Mouse (Mus musculus) Patski (cell line): ENCODE measurements around the gene Cdk19. TPM values are rescaled to one million over a fixed set of nuclear protein-coding genes. Genes with fewer than 3 reads are reported as not detected.
A peak's percentile ranks its signal among the peaks of the same experiment; 100 is the strongest.

Source experiments
- ATAC-seq: fragments of 100-300 bp; one replicate; pipeline ENCODE4 v1.8.0; 2021
- CTCF ChIA-PET: fragments of 350-600 bp; sonication (Branson Sonifier 250); formaldehyde crosslinking; loops from one replicate; lab custom pipeline; 2022; ENCODE audit warnings: inconsistent platforms; lab: Charles Lee
- POLR2A ChIA-PET: fragments of 350-600 bp; sonication (Branson Sonifier 250); formaldehyde crosslinking; loops from one replicate; lab custom pipeline; 2022; ENCODE audit warnings: antibody characterized with exemption, inconsistent platforms; lab: Charles Lee
- DNase-seq: peaks from one replicate; pipeline ENCODE4 v3.0.0-alpha.2; 2011; ENCODE audit warnings: low read depth, low spot score
- H3K27me3 ChIP-seq: fragments of 371-371 bp; one replicate; pipeline ENCODE4 v1.5.1; 2021
- CTCF ChIP-seq: fragments of 100-300 bp; IDR thresholded peaks from one replicate; pipeline ENCODE4 v1.5.1; 2021
- in situ Hi-C: fragments of 300-500 bp; cut with MboI; formaldehyde crosslinking; loops from 3 replicates; pipeline ENCODE4 v1.11.1; 2018; ENCODE audit warnings: low pct_unique_long_range_greater_than_20kb, mixed read lengths
- polyA plus RNA-seq: library from polyadenylated mRNA; unstranded; gene quantifications from one replicate; pipeline ENCODE4 v1.2.3, GENCODE M21; 2021

The Cdk19 gene
- polyA plus RNA-seq, 1 experiment from 2014 or later, result 18.6 TPM

DNA sequence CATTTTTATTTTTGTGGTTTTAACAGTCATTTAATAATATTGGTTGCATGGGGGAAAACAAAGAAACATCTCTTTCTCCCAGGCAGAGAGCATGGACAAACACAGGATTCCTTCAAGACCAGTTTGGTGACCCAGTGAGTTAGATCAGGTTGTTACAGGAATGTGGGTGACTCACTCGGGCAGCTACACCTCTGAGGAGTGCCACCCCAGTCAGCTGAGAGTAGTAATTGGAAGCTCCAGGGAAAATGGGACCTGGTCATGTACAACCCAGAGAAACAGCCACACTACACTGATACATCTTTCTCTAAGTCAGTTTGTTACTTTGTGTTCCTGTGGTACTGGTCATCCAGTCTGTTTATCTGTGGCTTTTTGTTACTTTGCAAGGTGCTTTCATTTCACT, 40.3 kb downstream of the Cdk19 start:
- ATAC-seq, result peak; percentile 76
- peak; percentile 22 for DNase-seq
- no peak for TF ChIP-seq CTCF
- no peaks in the 10 kb centered on the region for H3K27me3 ChIP-seq
- POLR2A ChIA-PET, result no interaction called here
- CTCF ChIA-PET, result interaction anchor here (1.2 kb wide), 1 partner anchor 13 kb away, joined by 4 read pairs; no protein-coding TSS in a partner anchor
- in situ Hi-C loops, result no loop called here

DNA sequence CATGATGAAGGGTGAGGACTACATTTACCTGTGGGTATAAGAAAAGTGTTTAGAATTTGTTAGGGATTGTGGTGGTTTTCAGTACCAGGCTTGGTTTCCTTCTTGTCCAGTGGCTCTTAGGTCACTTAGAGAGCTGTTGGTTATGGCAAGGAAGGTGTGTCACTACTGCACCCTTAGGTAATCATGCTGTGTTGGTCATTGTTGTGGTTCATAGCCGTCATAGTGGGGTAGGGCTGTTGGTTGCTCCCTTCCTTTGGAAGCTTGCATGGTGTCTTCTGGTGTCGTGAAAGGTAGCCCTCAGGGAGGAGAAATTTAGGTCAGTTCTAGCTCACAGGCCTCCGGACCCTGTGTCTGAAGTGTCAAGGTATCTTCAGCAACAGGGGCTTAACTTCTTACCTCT, 46.0 kb downstream of the Cdk19 start:
- CTCF ChIA-PET, result interaction anchor here (1.4 kb wide), 1 partner anchor 15 kb away, joined by 3 read pairs; no protein-coding TSS in a partner anchor
- ATAC-seq (no peak), DNase-seq (no peak)
- TF ChIP-seq CTCF, result no peak
- H3K27me3 ChIP-seq, result no peaks in the 10 kb centered on the region
- in situ Hi-C loops, result no loop called here
- POLR2A ChIA-PET, result no interaction called here

GRCm38 (mm10) chr10:40386126-40386525, 46.8 kb downstream of the Cdk19 start:
- ChIA-PET POLR2A (no interaction called here), CTCF (interaction anchor here (1.4 kb wide), 1 partner anchor 16 kb away, joined by 3 read pairs; no protein-coding TSS in a partner anchor)
- in situ Hi-C loops, result no loop called here
- no peaks in the 10 kb centered on the region for H3K27me3 ChIP-seq
- no peak for TF ChIP-seq CTCF
- ATAC-seq, result no peak
- no peak for DNase-seq

DNA sequence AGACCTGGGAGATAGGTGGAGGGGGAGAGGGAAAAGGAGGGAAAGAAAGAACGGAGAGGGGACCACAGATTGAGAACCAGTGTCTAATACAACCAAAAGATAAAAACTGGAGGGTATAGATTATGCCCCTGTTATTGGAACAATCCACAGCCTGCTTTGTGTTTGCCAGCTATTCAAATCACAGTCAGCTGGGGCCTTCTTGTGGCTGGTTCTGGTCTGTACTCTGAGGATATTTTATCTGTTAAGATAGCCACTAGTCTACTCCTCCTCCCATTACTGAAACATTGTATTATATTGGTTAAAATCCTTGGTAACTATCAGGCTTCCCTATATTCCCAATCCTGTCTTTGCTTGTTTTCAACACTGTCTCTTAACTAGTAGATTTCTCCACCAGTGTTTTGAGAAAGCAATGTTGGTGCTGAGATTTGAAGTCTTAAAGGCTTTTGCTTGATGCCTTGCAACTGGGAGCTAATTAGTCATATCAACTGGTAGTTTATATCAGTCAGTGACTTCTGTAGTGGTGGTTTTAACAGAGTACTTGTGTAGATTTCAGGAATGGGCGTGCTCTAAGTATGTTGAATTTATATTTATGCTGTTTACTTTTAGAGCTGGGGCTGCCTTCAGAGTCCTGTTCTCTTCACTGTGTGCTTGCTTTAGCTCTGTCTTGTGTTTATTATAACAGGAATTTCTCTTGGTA, 54.2 kb downstream of the Cdk19 start:
- CTCF ChIA-PET, result interaction anchor here (0.7 to 1.8 kb wide), 7 partner anchors 12 to 96 kb away, joined by 3 to 5 read pairs (median 4); no protein-coding TSS in a partner anchor
- H3K27me3 ChIP-seq, result no peaks in the 10 kb centered on the region
- POLR2A ChIA-PET, result no interaction called here
- no peak for ATAC-seq
- TF ChIP-seq CTCF, result peak; percentile 43
- in situ Hi-C loops, result no loop called here
- no peak for DNase-seq

GRCm38 (mm10) chr10:40398842-40399241, 59.5 kb downstream of the Cdk19 start:
- ChIA-PET CTCF (no interaction called here), POLR2A (no interaction called here)
- ATAC-seq, result no peak

DNA sequence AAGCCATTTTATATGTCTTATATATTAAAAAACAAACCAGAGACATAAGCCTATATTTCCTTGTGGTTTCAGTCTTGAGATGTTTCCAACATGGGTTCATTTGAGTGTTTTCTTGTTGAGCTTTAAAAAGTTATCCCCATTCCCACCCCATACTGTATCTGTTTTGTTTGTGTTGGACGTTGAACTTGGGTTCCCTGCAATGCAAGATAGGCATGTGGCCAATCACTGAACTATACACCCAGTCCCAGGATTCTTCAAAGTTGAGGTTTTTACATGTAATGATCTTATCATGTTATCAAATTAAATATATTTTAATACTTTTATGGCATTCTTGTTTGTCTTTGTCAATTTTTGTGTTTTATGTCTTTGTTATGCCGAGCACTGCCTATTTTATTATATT, 60.0 kb downstream of the Cdk19 start:
- no peak for TF ChIP-seq CTCF
- POLR2A ChIA-PET, result no interaction called here
- H3K27me3 ChIP-seq, result no peaks in the 10 kb centered on the region
- CTCF ChIA-PET, result no interaction called here
- DNase-seq (no peak), ATAC-seq (no peak)
- in situ Hi-C loops, result no loop called here

More at GRCm38 (mm10) chr10:40398842-40399241, 59.5 kb downstream of the Cdk19 start:
- no peak for TF ChIP-seq CTCF
- DNase-seq, result no peak
- in situ Hi-C loops, result no loop called here
- no peaks in the 10 kb centered on the region for H3K27me3 ChIP-seq

DNA sequence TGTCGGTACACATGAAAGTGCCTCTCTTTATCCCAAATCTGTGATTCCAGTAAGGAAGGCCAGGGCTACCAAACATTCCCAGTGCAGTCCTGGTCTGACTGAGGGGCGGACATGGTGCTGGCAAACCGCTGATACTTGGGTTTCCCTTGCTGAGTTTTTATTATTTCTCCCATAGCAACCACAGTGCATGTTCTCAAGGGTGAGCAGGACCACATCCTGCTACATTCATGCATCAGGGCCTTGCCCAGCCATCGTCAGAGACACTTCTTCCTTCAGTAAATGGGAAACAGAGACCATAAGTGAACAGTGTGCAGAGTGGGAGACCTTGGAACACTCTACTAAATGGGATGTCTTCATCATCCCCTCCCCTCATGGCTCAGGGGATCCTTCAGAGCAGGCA, 60.9 kb downstream of the Cdk19 start:
- TF ChIP-seq CTCF, result no peak
- in situ Hi-C loops, result no loop called here
- no peak for DNase-seq
- no peak for ATAC-seq
- no peaks in the 10 kb centered on the region for H3K27me3 ChIP-seq
- CTCF ChIA-PET, result no interaction called here
- POLR2A ChIA-PET, result no interaction called here

DNA sequence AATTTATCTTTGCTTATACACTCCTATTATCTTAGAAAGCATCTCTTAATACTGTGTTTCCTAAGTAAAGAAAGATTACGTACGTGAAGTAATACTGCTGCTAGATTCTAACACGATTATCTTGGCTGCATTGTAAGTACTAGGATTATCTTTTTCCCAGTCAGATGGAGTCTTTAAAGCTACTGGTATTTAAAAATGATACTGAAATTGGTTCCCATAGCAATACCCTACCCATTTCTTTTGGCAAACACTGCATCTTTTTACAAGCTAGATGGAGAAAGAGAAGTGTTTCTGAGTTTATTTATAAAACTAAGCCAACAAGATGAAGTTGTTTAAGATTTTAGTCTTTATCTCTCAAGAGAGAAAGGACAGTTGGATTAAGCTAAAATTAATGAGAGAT, 67.3 kb downstream of the Cdk19 start:
- ChIA-PET CTCF (no interaction called here), POLR2A (no interaction called here)
- ATAC-seq, result no peak
- H3K27me3 ChIP-seq, result no peaks in the 10 kb centered on the region
- in situ Hi-C loops, result no loop called here
- DNase-seq, result no peak
- no peak for TF ChIP-seq CTCF

- no peak for DNase-seq
- CTCF ChIA-PET, result interaction anchor here (1.0 to 1.3 kb wide), 2 partner anchors 13 to 15 kb away, joined by 3 to 4 read pairs; no protein-coding TSS in a partner anchor
- H3K27me3 ChIP-seq, result no peaks in the 10 kb centered on the region
- POLR2A ChIA-PET, result no interaction called here
- in situ Hi-C loops, result no loop called here
- no peak for ATAC-seq
- TF ChIP-seq CTCF, result no peak
These were observed 70.0 kb downstream of the Cdk19 start for GRCm38 (mm10) chr10:40409336-40409735.

DNA sequence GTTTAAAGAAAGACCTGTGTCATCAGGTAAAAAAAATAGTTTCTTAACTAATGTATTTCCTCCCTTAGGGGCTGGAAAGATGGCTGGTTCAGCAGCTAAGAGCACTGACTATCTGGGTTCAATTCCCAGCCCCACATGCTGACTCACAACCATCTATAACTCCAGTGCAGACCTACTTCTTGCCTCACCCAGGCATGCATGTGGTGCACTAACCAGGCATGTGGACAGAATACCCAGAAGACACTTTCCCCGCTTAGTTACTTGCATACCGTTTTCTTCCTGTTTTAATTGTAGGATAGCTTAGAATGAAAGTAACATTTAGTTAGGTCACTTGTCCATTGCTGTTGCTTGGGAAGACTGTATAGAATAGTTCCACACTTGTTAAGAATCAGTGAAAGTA, 72.0 kb downstream of the Cdk19 start:
- TF ChIP-seq CTCF, result no peak
- POLR2A ChIA-PET, result interaction anchor here (0.5 to 0.6 kb wide), 2 partner anchors 15 to 468 kb away, joined by 3 read pairs; no protein-coding TSS in a partner anchor
- CTCF ChIA-PET, result no interaction called here
- DNase-seq, result no peak
- no peaks in the 10 kb centered on the region for H3K27me3 ChIP-seq
- no peak for ATAC-seq
- in situ Hi-C loops, result no loop called here

DNA sequence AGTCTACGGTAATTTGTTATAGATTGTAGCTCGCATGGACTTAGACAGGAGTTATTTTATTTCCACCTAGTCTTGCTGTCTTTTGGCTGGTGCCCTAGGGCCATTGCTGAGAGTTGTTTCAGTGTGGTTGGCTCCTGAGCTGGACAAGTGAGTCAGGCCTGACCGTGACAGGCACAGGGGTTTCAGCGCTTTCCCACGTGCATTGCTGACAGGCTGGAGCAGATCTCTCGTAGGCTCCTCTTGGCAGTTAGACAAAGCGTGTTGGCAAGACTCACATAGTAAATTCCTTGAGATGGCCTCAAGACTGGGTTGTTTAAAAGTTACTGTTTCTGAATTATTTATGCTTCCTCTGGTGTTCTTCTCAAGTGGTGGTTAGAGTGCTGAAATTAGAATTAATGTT, 77.6 kb downstream of the Cdk19 start:
- ATAC-seq (peak; percentile 44), DNase-seq (peak; percentile 55)
- in situ Hi-C loops, result no loop called here
- CTCF ChIA-PET, result no interaction called here
- TF ChIP-seq CTCF, result no peak
- POLR2A ChIA-PET, result no interaction called here
- H3K27me3 ChIP-seq, result no peaks in the 10 kb centered on the region
